Mouse (Mus musculus): ENCODE data around the gene Ctr9.

Gene Ctr9

GRCm38 (mm10) chr7:111029046-111029553 lies 349 bp downstream of the Ctr9 start:
- no peak for DNase-seq (ENCODE audit: low read depth)

- DNase-seq (ENCODE audit: low read depth) = no peak
Measured at GRCm38 (mm10) chr7:111048920-111049319, 20.2 kb downstream of the Ctr9 start.

GRCm38 (mm10) chr7:111049652-111050421 lies 21.1 kb downstream of the Ctr9 start:
- peak; percentile 81 for DNase-seq (ENCODE audit: low read depth)

- no peak for DNase-seq (ENCODE audit: low read depth)
Measured at GRCm38 (mm10) chr7:111055221-111055620, 26.5 kb downstream of the Ctr9 start.

- DNase-seq (ENCODE audit: low read depth) = no peak
Measured at GRCm38 (mm10) chr7:111055984-111056657, 27.4 kb downstream of the Ctr9 start.

- no peak for DNase-seq (ENCODE audit: low read depth)
Measured at GRCm38 (mm10) chr7:111059527-111059926, 30.8 kb downstream of the Ctr9 start.

GRCm38 (mm10) chr7:111062971-111063370 lies 34.2 kb downstream of the Ctr9 start:
- no peak for DNase-seq (ENCODE audit: low read depth)

- DNase-seq (ENCODE audit: low read depth) = no peak
Measured at GRCm38 (mm10) chr7:111068181-111068580, 39.4 kb downstream of the Ctr9 start.

GRCm38 (mm10) chr7:111069439-111070166 lies 40.9 kb downstream of the Ctr9 start:
- peak; percentile 52 for DNase-seq (ENCODE audit: low read depth)

GRCm38 (mm10) chr7:111070167-111070496 lies 41.4 kb downstream of the Ctr9 start:
- DNase-seq (ENCODE audit: low read depth) = peak; percentile 31

GRCm38 (mm10) chr7:111072410-111072809 lies 43.7 kb downstream of the Ctr9 start:
- peak; percentile 46 for DNase-seq (ENCODE audit: low read depth)

- no peak for DNase-seq (ENCODE audit: low read depth)
Measured at GRCm38 (mm10) chr7:111075288-111075687, 46.5 kb downstream of the Ctr9 start.

GRCm38 (mm10) chr7:111078271-111078670 lies 49.5 kb downstream of the Ctr9 start:
- no peak for DNase-seq (ENCODE audit: low read depth)

GRCm38 (mm10) chr7:111080026-111080425 lies 51.3 kb downstream of the Ctr9 start:
- no peak for DNase-seq (ENCODE audit: low read depth)

- no peak for DNase-seq (ENCODE audit: low read depth)
Measured at GRCm38 (mm10) chr7:111080876-111081275, 52.1 kb downstream of the Ctr9 start.

- peak; percentile 73 for DNase-seq (ENCODE audit: low read depth)
Measured at GRCm38 (mm10) chr7:111082043-111082821, 53.5 kb downstream of the Ctr9 start.

- peak; percentile 99 for DNase-seq (ENCODE audit: low read depth)
Measured at GRCm38 (mm10) chr7:111082822-111083732, 54.3 kb downstream of the Ctr9 start, which contains the start of gene Eif4g2. Eif4g2 (minus strand) TSS chr7:111083030.

- DNase-seq (ENCODE audit: low read depth) = peak; percentile 65
Measured at GRCm38 (mm10) chr7:111083733-111084120, 55.0 kb downstream of the Ctr9 start.

- DNase-seq (ENCODE audit: low read depth) = peak; percentile 68
Measured at GRCm38 (mm10) chr7:111084443-111084842, 55.7 kb downstream of the Ctr9 start.

- no peak for DNase-seq (ENCODE audit: low read depth)
Measured at GRCm38 (mm10) chr7:111085153-111085552, 56.4 kb downstream of the Ctr9 start.

GRCm38 (mm10) chr7:111095169-111095568 lies 66.4 kb downstream of the Ctr9 start:
- DNase-seq (ENCODE audit: low read depth) = peak; percentile 86
